In genomic region chr3:95163419-95164255, GRCm38 (mm10) we compare ENCODE assay signal across 11 mouse cellular contexts. TPM values are rescaled to one million over a fixed set of nuclear protein-coding genes. Genes with fewer than 3 reads are reported as not detected.
DNase-seq lines count a peak whose midpoint lies in the region; ATAC-seq and TF ChIP-seq lines count a peak whose summit lies in the region.
"Had no signal": no experiment of that assay in that cellular context is flagged by ENCODE, and none has a peak within 500 bp of the region (broad histone marks: within the 10 kb centered on the region; RNA-seq: fewer than 3 reads in every experiment).

No protein-coding gene starts in this region.

- H3K4me3 ChIP-seq in liver, postnatal 0 days (ENCODE audit: low read depth, low read length), result no peak overlapping the region
- no peak overlapping the region for H3K4me3 ChIP-seq in liver, embryonic 11.5 days (ENCODE audit: low read depth, low read length)
- H3K4me3 ChIP-seq in forebrain, embryonic 16.5 days (replicated peaks; ENCODE audit: low read length), result peak overlapping the region; percentile 98; the same call in 1 of the 2 replicates
- H3K4me3 ChIP-seq in hindbrain, embryonic 16.5 days (ENCODE audit: low read length), result peak overlapping the region; percentile 8; the same call in 1 of the 2 replicates
- no peak overlapping the region for H3K4me3 ChIP-seq in olfactory bulb, adult 2 months (ENCODE audit: insufficient read depth, low read depth, low read length)

- H3K36me3 ChIP-seq in liver, postnatal 0 days (replicated peaks; ENCODE audit: insufficient read depth, low read length), result no peaks in the 10 kb centered on the region
- H3K36me3 ChIP-seq in liver, embryonic 11.5 days (ENCODE audit: control insufficient read depth, insufficient read depth, low read length), result no peaks in the 10 kb centered on the region
- H3K36me3 ChIP-seq in forebrain, embryonic 16.5 days (ENCODE audit: control insufficient read depth, insufficient read depth), result peaks cover 17% of the 10 kb centered on the region
- peaks cover 31% of the 10 kb centered on the region for H3K36me3 ChIP-seq in hindbrain, embryonic 16.5 days (ENCODE audit: control insufficient read depth, insufficient read depth, low read length)

- no peak overlapping the region for H3K27ac ChIP-seq in liver, postnatal 0 days (ENCODE audit: low read depth)
- no peak overlapping the region for H3K27ac ChIP-seq in liver, embryonic 11.5 days (ENCODE audit: low read depth, low read length)
- H3K27ac ChIP-seq in forebrain, embryonic 16.5 days (ENCODE audit: low read length), result no peak overlapping the region
- peak overlapping the region; percentile 11; the same call in 1 of the 2 replicates for H3K27ac ChIP-seq in hindbrain, embryonic 16.5 days (ENCODE audit: low read depth, low read length)
- 0 out of 2 replicates have a peak overlapping the region, but pooled peaks have one; percentile 31 for H3K27ac ChIP-seq in olfactory bulb, adult 2 months (ENCODE audit: insufficient read depth, low read depth, low read length)
- H3K27ac ChIP-seq: liver, embryonic 14.5 days had no signal

- H3K4me2 ChIP-seq in liver, postnatal 0 days (ENCODE audit: low read depth, low read length), result peak overlapping the region; percentile 18; the same call in 1 of the 2 replicates
- H3K4me2 ChIP-seq in liver, embryonic 11.5 days, result no peak overlapping the region
- H3K4me2 ChIP-seq in forebrain, embryonic 16.5 days (ENCODE audit: low read length), result peak overlapping the region; percentile 75
- peak overlapping the region; percentile 77 for H3K4me2 ChIP-seq in hindbrain, embryonic 16.5 days (ENCODE audit: low read length)

- DNase-seq in liver, postnatal 0 days, result no peak
- no peak for DNase-seq in liver, embryonic 11.5 days (ENCODE audit: low spot score)
- DNase-seq in ovary, postnatal 10 days (ENCODE audit: low spot score), result no peak
- no peak for DNase-seq in adrenal gland, postnatal 25 days
- DNase-seq: cerebellum, postnatal 36 days had no signal

- peaks cover 32% of the 10 kb centered on the region for H3K27me3 ChIP-seq in liver, postnatal 0 days (ENCODE audit: insufficient read depth, low read length)
- peaks cover 37% of the 10 kb centered on the region for H3K27me3 ChIP-seq in liver, embryonic 11.5 days (replicated peaks; ENCODE audit: control insufficient read depth, insufficient read depth, low read length)
- no peaks in the 10 kb centered on the region for H3K27me3 ChIP-seq in forebrain, embryonic 16.5 days (replicated peaks; ENCODE audit: control insufficient read depth, insufficient read depth, low read length)
- no peaks in the 10 kb centered on the region for H3K27me3 ChIP-seq in hindbrain, embryonic 16.5 days (replicated peaks; ENCODE audit: control insufficient read depth, insufficient read depth, low read length)
- H3K27me3 ChIP-seq: Patski had no signal

- no peak for ATAC-seq in liver, postnatal 0 days
- ATAC-seq in liver, embryonic 11.5 days (replicated peaks; ENCODE audit: low FRiP score), result no peak
- no peak for ATAC-seq in forebrain, embryonic 16.5 days
- ATAC-seq in hindbrain, embryonic 16.5 days, result no peak
- ATAC-seq in megakaryocyte, adult 5-6 weeks (ENCODE audit: poor library complexity, severe bottlenecking), result no peak
- ATAC-seq: Patski had no signal

- WGBS in liver, postnatal 0 days (ENCODE audit: insufficient replicate concordance), result 75% methylated on average over 11 of the region's 11 CpGs
- WGBS in liver, embryonic 11.5 days, result 53% methylated on average over 11 of the region's 11 CpGs
- WGBS in forebrain, embryonic 16.5 days, result 63% methylated on average over 11 of the region's 11 CpGs
- WGBS in hindbrain, embryonic 16.5 days, result 38% methylated on average over 11 of the region's 11 CpGs
- WGBS in olfactory bulb, adult 2 months, result 41% methylated on average over 11 of the region's 11 CpGs

- TF ChIP-seq EP300 in liver, postnatal 0 days (IDR thresholded peaks at IDR 0.05; ENCODE audit: low read depth), result no peak

- TF ChIP-seq CTCF in liver, postnatal 0 days (IDR thresholded peaks at IDR 0.05; ENCODE audit: low read depth), result no peak
- TF ChIP-seq CTCF in olfactory bulb, adult 2 months (IDR thresholded peaks at IDR 0.05; ENCODE audit: insufficient read depth, low read depth, low read length), result no peak

- H3K4me1 ChIP-seq in liver, postnatal 0 days (ENCODE audit: insufficient read depth), result peaks cover 8% of the 10 kb centered on the region; the same call in 1 of the 2 replicates
- H3K4me1 ChIP-seq in liver, embryonic 11.5 days (replicated peaks; ENCODE audit: control insufficient read depth, insufficient read depth, low read length), result peaks cover 15% of the 10 kb centered on the region
- peaks cover 34% of the 10 kb centered on the region for H3K4me1 ChIP-seq in forebrain, embryonic 16.5 days (replicated peaks; ENCODE audit: control insufficient read depth, insufficient read depth, low read length)
- peaks cover 36% of the 10 kb centered on the region for H3K4me1 ChIP-seq in hindbrain, embryonic 16.5 days (ENCODE audit: control insufficient read depth, insufficient read depth, low read depth, low read length)
- peaks cover 29% of the 10 kb centered on the region for H3K4me1 ChIP-seq in olfactory bulb, adult 2 months (ENCODE audit: control insufficient read depth, insufficient read depth, low read length)

- TF ChIP-seq POLR2A in olfactory bulb, adult 2 months (IDR thresholded peaks at IDR 0.05; ENCODE audit: insufficient read depth, low read depth, low read length), result no peak

- H3K9ac ChIP-seq in liver, postnatal 0 days (replicated peaks), result no peak overlapping the region
- no peak overlapping the region for H3K9ac ChIP-seq in liver, embryonic 11.5 days (ENCODE audit: low read depth, low read length)
- H3K9ac ChIP-seq in forebrain, embryonic 16.5 days (replicated peaks; ENCODE audit: low read depth, low read length), result peak overlapping the region; percentile 36; the same call in 1 of the 2 replicates
- 0 out of 2 replicates have a peak overlapping the region, but pooled peaks have one; percentile 3 for H3K9ac ChIP-seq in hindbrain, embryonic 16.5 days (ENCODE audit: low read depth, low read length)
- H3K9ac ChIP-seq: liver, embryonic 14.5 days had no signal

- no peaks in the 10 kb centered on the region for H3K9me3 ChIP-seq in liver, postnatal 0 days (ENCODE audit: low read length)
- H3K9me3 ChIP-seq in liver, embryonic 11.5 days (ENCODE audit: control insufficient read depth, low read length), result no peaks in the 10 kb centered on the region
- H3K9me3 ChIP-seq in forebrain, embryonic 16.5 days (ENCODE audit: control insufficient read depth, low read length), result no peaks in the 10 kb centered on the region
- H3K9me3 ChIP-seq in hindbrain, embryonic 16.5 days (ENCODE audit: control insufficient read depth, low read length), result no peaks in the 10 kb centered on the region

RNA-seq across cellular contexts. Expression of gene Sema6c, which starts 3.4 kb away (rescaled TPM):
- polyA plus RNA-seq in liver, postnatal 0 days (2015; fragmentation: Nextera tagmentation; extraction: Ambion mirVana), result 0.28 and 0.71 TPM in 2 replicates
- polyA plus RNA-seq in liver, embryonic 11.5 days (2014; fragmentation: Nextera tagmentation; extraction: Ambion mirVana), result 2.5 and 2.8 TPM in 2 replicates
- 21.4 and 22.6 TPM in 2 replicates for polyA plus RNA-seq in forebrain, embryonic 16.5 days (2015; fragmentation: Nextera tagmentation; extraction: Ambion mirVana)
- polyA plus RNA-seq in hindbrain, embryonic 16.5 days (2015; fragmentation: Nextera tagmentation; extraction: Ambion mirVana), result 15.2 and 21.8 TPM in 2 replicates
- not detected in 2 replicates for polyA plus RNA-seq in olfactory bulb, adult 2 months (2012; ENCODE audit: insufficient read depth, insufficient read length, low replicate concordance, missing spikeins)
- total RNA-seq in adrenal gland, postnatal 25 days (2021), result 3.9 and 5.0 TPM in 2 replicates
- 0.04 TPM in 1 of 2 replicates, not detected in the other for total RNA-seq in megakaryocyte, adult 5-6 weeks (2015)
- total RNA-seq in megakaryocyte, adult 5-6 weeks (2017), result not detected in 2 replicates

RNA-seq across cellular contexts. Expression of gene Tnfaip8l2, which starts 21.5 kb away (rescaled TPM):
- polyA plus RNA-seq in liver, postnatal 0 days (2015; fragmentation: Nextera tagmentation; extraction: Ambion mirVana), result 13.0 and 13.1 TPM in 2 replicates
- polyA plus RNA-seq in liver, embryonic 11.5 days (2014; fragmentation: Nextera tagmentation; extraction: Ambion mirVana), result 4.8 and 5.4 TPM in 2 replicates
- polyA plus RNA-seq in forebrain, embryonic 16.5 days (2015; fragmentation: Nextera tagmentation; extraction: Ambion mirVana), result 2.1 and 2.5 TPM in 2 replicates
- polyA plus RNA-seq in hindbrain, embryonic 16.5 days (2015; fragmentation: Nextera tagmentation; extraction: Ambion mirVana), result 3.0 and 3.3 TPM in 2 replicates
- not detected in 2 replicates for polyA plus RNA-seq in olfactory bulb, adult 2 months (2012; ENCODE audit: insufficient read depth, insufficient read length, low replicate concordance, missing spikeins)
- total RNA-seq in adrenal gland, postnatal 25 days (2021), result 1.1 TPM in 1 of 2 replicates, not detected in the other
- total RNA-seq in megakaryocyte, adult 5-6 weeks (2015), result 77.5 and 85.2 TPM in 2 replicates
- 103 and 115 TPM in 2 replicates for total RNA-seq in megakaryocyte, adult 5-6 weeks (2017)

RNA-seq across cellular contexts. Expression of gene Lysmd1, which starts 29.7 kb away (rescaled TPM):
- polyA plus RNA-seq in liver, postnatal 0 days (2015; fragmentation: Nextera tagmentation; extraction: Ambion mirVana), result 6.7 and 7.0 TPM in 2 replicates
- 8.9 and 9.1 TPM in 2 replicates for polyA plus RNA-seq in liver, embryonic 11.5 days (2014; fragmentation: Nextera tagmentation; extraction: Ambion mirVana)
- polyA plus RNA-seq in forebrain, embryonic 16.5 days (2015; fragmentation: Nextera tagmentation; extraction: Ambion mirVana), result 41.9 and 46.6 TPM in 2 replicates
- 51.9 and 52.3 TPM in 2 replicates for polyA plus RNA-seq in hindbrain, embryonic 16.5 days (2015; fragmentation: Nextera tagmentation; extraction: Ambion mirVana)
- not detected in 2 replicates for polyA plus RNA-seq in olfactory bulb, adult 2 months (2012; ENCODE audit: insufficient read depth, insufficient read length, low replicate concordance, missing spikeins)
- 13.8 and 14.8 TPM in 2 replicates for total RNA-seq in adrenal gland, postnatal 25 days (2021)
- total RNA-seq in megakaryocyte, adult 5-6 weeks (2015), result 3.3 and 3.8 TPM in 2 replicates
- total RNA-seq in megakaryocyte, adult 5-6 weeks (2017), result 4.4 and 5.0 TPM in 2 replicates

RNA-seq across cellular contexts. Expression of gene Scnm1, which starts 29.8 kb away (rescaled TPM):
- polyA plus RNA-seq in liver, postnatal 0 days (2015; fragmentation: Nextera tagmentation; extraction: Ambion mirVana), result 19.3 and 23.7 TPM in 2 replicates
- polyA plus RNA-seq in liver, embryonic 11.5 days (2014; fragmentation: Nextera tagmentation; extraction: Ambion mirVana), result 53.1 and 58.5 TPM in 2 replicates
- polyA plus RNA-seq in forebrain, embryonic 16.5 days (2015; fragmentation: Nextera tagmentation; extraction: Ambion mirVana), result 90.1 and 93.1 TPM in 2 replicates
- polyA plus RNA-seq in hindbrain, embryonic 16.5 days (2015; fragmentation: Nextera tagmentation; extraction: Ambion mirVana), result 83.2 and 83.6 TPM in 2 replicates
- not detected in 2 replicates for polyA plus RNA-seq in olfactory bulb, adult 2 months (2012; ENCODE audit: insufficient read depth, insufficient read length, low replicate concordance, missing spikeins)
- 35.1 and 40.6 TPM in 2 replicates for total RNA-seq in adrenal gland, postnatal 25 days (2021)
- 51.3 and 61.3 TPM in 2 replicates for total RNA-seq in megakaryocyte, adult 5-6 weeks (2015)
- total RNA-seq in megakaryocyte, adult 5-6 weeks (2017), result 68.0 and 72.8 TPM in 2 replicates

RNA-seq across cellular contexts. Expression of gene Tmod4, which starts 39.4 kb away (rescaled TPM):
- 0.19 and 1.5 TPM in 2 replicates for polyA plus RNA-seq in liver, postnatal 0 days (2015; fragmentation: Nextera tagmentation; extraction: Ambion mirVana)
- polyA plus RNA-seq in liver, embryonic 11.5 days (2014; fragmentation: Nextera tagmentation; extraction: Ambion mirVana), result 1.1 TPM in 2 replicates
- polyA plus RNA-seq in forebrain, embryonic 16.5 days (2015; fragmentation: Nextera tagmentation; extraction: Ambion mirVana), result 0.65 and 0.91 TPM in 2 replicates
- polyA plus RNA-seq in hindbrain, embryonic 16.5 days (2015; fragmentation: Nextera tagmentation; extraction: Ambion mirVana), result 0.98 and 1.7 TPM in 2 replicates
- polyA plus RNA-seq in olfactory bulb, adult 2 months (2012; ENCODE audit: insufficient read depth, insufficient read length, low replicate concordance, missing spikeins), result not detected in 2 replicates
- 1.0 and 1.1 TPM in 2 replicates for total RNA-seq in adrenal gland, postnatal 25 days (2021)
- total RNA-seq in megakaryocyte, adult 5-6 weeks (2015), result 1.1 and 4.4 TPM in 2 replicates
- total RNA-seq in megakaryocyte, adult 5-6 weeks (2017), result not detected in 2 replicates

Comparison
In these comparisons a context has a peak if more than half of its experiments do, and no peak if none do; other contexts are left out.
1. H3K27ac ChIP-seq: peak in hindbrain, embryonic 16.5 days (single experiment) and olfactory bulb, adult 2 months (single experiment); none in liver, postnatal 0 days (single experiment), liver, embryonic 11.5 days (single experiment) and forebrain, embryonic 16.5 days (single experiment).
2. H3K4me3 ChIP-seq: peak in forebrain, embryonic 16.5 days (single experiment) and hindbrain, embryonic 16.5 days (single experiment); none in liver, postnatal 0 days (single experiment), liver, embryonic 11.5 days (single experiment) and olfactory bulb, adult 2 months (single experiment).
3. H3K9ac ChIP-seq: peak in forebrain, embryonic 16.5 days (single experiment) and hindbrain, embryonic 16.5 days (single experiment); none in liver, postnatal 0 days (single experiment) and liver, embryonic 11.5 days (single experiment).